Mouse (Mus musculus) forebrain, embryonic 16.5 days (tissue): ENCODE data around the gene Tmem169. TPM values are rescaled to one million over a fixed set of nuclear protein-coding genes. Genes with fewer than 3 reads are reported as not detected.

ENCODE experiments used
- ATAC-seq: fragments of 200-750 bp; cut with Nextera tagmentation; 2 replicates; pipeline ENCODE4 v1.8.0; 2017; ENCODE audit warnings: mild to moderate bottlenecking, moderate library complexity
- H3K27ac ChIP-seq: fragments of 300-500 bp; sonication (generic); 2 replicates; pipeline ENCODE4 v1.5.1; 2014; ENCODE audit warnings: low read length, control low read depth
- H3K27me3 ChIP-seq: fragments of 300-500 bp; sonication (generic); replicated peaks from 2 replicates; pipeline ENCODE4 v1.6.1; 2014; ENCODE audit warnings: low read length; ENCODE audit not compliant: control insufficient read depth, insufficient read depth
- H3K36me3 ChIP-seq: fragments of 300-500 bp; sonication (generic); 2 replicates; pipeline ENCODE4 v1.6.1; 2014; ENCODE audit not compliant: control insufficient read depth, insufficient read depth
- H3K4me1 ChIP-seq: fragments of 300-500 bp; sonication (generic); replicated peaks from 2 replicates; pipeline ENCODE4 v1.6.1; 2014; ENCODE audit warnings: low read length; ENCODE audit not compliant: control insufficient read depth, insufficient read depth
- H3K4me2 ChIP-seq: fragments of 300-500 bp; sonication (generic); 2 replicates; pipeline ENCODE4 v1.6.1; 2014; ENCODE audit warnings: mild to moderate bottlenecking, low read length, control low read depth
- H3K4me3 ChIP-seq: fragments of 300-500 bp; sonication (generic); replicated peaks from 2 replicates; pipeline ENCODE4 v1.5.1; 2014; ENCODE audit warnings: mild to moderate bottlenecking, low read length, control low read depth
- H3K9ac ChIP-seq: fragments of 300-500 bp; sonication (generic); replicated peaks from 2 replicates; pipeline ENCODE4 v1.6.1; 2014; ENCODE audit warnings: low read depth, low read length, control low read depth
- H3K9me3 ChIP-seq: fragments of 300-500 bp; sonication (generic); 2 replicates; pipeline ENCODE4 v1.6.1; 2016; ENCODE audit warnings: low read length; ENCODE audit not compliant: control insufficient read depth
- WGBS: fragments of 180-500 bp; shearing (Covaris S2); extraction: QIAGEN DNeasy Blood & Tissue Kit; methylation state at CpG from one replicate; pipeline ENCODE4 v1.1.7; 2014; 5-methylcytosine and 5-hydroxymethylcytosine counted together
- polyA plus RNA-seq: library from polyadenylated mRNA; unstranded; fragments of >200 nt; fragmentation: Nextera tagmentation; extraction: Ambion mirVana; gene quantifications from 2 replicates; pipeline ENCODE4 v1.2.1, GENCODE M21; 2015

Tmem169 gene
- polyA plus RNA-seq, 1 experiment from 2014 or later, result 39.8 TPM

DNA sequence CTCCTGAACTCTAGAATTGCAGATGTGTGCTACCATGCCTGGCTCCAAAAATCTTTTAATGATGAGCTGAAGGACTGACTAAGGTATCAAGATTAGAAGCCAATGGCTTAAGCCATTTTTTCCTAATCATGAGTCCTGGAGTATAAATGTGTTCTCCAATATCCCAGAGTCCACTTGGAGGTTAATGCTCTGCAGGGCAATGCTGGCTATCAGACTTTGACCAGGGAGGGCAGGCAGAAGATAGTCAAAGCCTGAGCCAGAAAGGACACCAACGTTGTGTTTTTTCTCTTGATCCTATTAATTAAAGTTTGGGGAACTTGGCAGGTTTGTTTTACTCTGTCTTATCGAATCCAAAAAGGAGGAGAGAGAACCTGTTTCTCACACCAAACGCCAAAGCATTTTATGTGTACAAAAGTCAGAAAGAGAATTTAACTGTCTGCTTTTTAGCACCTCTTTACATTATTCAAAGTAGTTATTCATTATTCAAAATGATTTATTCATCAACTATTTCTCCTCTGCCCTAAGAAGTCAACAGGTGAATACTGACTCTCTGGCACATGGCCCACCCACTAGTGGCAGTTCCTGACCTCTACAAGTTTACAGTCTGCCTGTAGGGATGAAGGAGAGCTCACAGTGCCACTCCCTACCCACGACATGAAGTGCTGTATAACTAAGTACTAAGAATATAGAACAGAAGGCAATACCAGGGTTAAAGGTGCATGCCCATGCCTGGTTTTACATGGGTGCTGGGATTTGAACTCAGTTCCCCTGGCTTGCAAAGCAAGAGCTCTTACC lies 9.9 kb downstream of the Tmem169 start:
- Histone ChIP-seq H3K4me3 (no peak overlapping the region), H3K27me3 (no peaks in the 10 kb centered on the region), H3K9me3 (no peaks in the 10 kb centered on the region), H3K9ac (no peak overlapping the region), H3K36me3 (peaks cover 10% of the 10 kb centered on the region; the same call in 1 of the 2 replicates), H3K27ac (no peak overlapping the region), H3K4me2 (no peak overlapping the region), H3K4me1 (no peaks in the 10 kb centered on the region)
- WGBS, result 75% methylated on average over 4 of the region's 4 CpGs
- ATAC-seq, result no peak

DNA sequence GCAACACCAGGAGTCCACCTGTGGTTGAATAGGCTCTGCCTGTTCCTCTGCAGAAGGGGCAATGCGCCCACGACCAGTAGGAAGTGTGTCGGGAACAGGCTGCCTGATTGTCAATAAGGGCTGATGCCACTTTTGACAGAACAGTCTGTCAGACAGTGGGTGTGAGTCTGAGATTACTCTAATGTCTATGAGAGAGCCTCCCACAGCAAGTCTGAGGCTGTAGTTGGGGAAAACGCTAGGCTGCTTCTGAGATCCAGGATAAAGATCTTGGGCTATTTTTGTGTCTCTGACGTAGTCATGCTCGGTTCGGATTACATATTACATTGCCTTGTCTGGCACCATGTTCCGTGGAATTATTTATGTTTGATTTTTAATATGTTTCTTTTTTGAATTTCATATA lies 11.6 kb downstream of the Tmem169 start:
- no peak overlapping the region for H3K27ac ChIP-seq
- H3K9me3 ChIP-seq, result no peaks in the 10 kb centered on the region
- 87% methylated on average over 8 of the region's 8 CpGs for WGBS

DNA sequence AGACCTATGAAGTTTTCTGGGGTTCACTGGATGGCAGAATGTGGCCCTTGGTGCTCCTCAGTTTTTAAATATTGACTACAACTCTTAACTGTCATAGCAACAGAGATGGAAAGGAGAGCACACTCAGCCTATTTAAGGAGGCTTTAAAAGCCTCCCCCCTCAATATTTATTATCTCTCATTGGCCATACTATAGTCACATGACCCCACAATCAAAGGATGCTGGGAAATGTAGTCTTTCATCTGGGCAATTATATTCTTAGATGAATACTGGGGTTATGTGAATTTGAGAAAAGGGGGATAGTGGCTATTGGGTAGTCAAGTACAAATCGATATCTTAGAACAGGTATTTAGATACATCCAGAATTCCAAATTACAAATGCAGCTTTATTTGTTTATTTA lies 17.7 kb downstream of the Tmem169 start:
- 91% methylated on average over 1 of the region's 1 CpGs for WGBS

More for the DNA sequence above, 11.6 kb downstream of the Tmem169 start:
- H3K4me1 ChIP-seq, result no peaks in the 10 kb centered on the region
- H3K27me3 ChIP-seq, result no peaks in the 10 kb centered on the region
- no peak overlapping the region for H3K4me3 ChIP-seq
- H3K4me2 ChIP-seq, result no peak overlapping the region
- ATAC-seq, result no peak
- no peak overlapping the region for H3K9ac ChIP-seq
- peaks cover 12% of the 10 kb centered on the region for H3K36me3 ChIP-seq

DNA sequence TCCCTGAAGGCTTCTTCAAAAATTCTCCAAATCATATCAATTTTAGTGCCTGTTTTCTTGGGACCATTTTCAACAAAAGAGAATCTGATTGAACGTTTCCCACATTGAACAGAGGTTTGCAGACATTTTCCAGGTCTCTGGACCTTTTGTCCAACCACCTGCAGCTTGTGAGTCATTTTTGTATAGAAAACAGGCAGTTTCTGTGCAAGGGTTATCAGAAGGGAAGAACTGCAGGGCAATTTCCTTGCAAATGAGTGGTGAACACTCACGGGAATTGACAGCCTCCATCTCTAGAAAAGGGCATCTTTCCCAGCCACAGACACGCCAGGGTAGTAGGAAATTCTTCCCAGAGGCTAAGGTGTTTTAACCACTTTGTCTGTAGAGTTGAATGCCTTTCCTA lies 22.1 kb downstream of the Tmem169 start:
- Histone ChIP-seq H3K9ac (peak overlapping the region; percentile 25), H3K4me2 (peak overlapping the region; percentile 70), H3K27me3 (no peaks in the 10 kb centered on the region), H3K36me3 (peaks cover 5% of the 10 kb centered on the region), H3K4me1 (peaks cover 13% of the 10 kb centered on the region), H3K4me3 (no peak overlapping the region), H3K9me3 (no peaks in the 10 kb centered on the region), H3K27ac (peak overlapping the region; percentile 31; the same call in 1 of the 2 replicates)
- WGBS, result 41% methylated on average over 3 of the region's 3 CpGs
- no peak for ATAC-seq

More for the DNA sequence above, 17.7 kb downstream of the Tmem169 start:
- Histone ChIP-seq H3K4me1 (0 out of 2 replicates have a peak, but pooled peaks cover 4% of the 10 kb centered on the region), H3K4me3 (no peak overlapping the region), H3K27ac (no peak overlapping the region), H3K4me2 (no peak overlapping the region), H3K27me3 (no peaks in the 10 kb centered on the region), H3K9ac (no peak overlapping the region), H3K36me3 (peaks cover 16% of the 10 kb centered on the region), H3K9me3 (no peaks in the 10 kb centered on the region)
- no peak for ATAC-seq

DNA sequence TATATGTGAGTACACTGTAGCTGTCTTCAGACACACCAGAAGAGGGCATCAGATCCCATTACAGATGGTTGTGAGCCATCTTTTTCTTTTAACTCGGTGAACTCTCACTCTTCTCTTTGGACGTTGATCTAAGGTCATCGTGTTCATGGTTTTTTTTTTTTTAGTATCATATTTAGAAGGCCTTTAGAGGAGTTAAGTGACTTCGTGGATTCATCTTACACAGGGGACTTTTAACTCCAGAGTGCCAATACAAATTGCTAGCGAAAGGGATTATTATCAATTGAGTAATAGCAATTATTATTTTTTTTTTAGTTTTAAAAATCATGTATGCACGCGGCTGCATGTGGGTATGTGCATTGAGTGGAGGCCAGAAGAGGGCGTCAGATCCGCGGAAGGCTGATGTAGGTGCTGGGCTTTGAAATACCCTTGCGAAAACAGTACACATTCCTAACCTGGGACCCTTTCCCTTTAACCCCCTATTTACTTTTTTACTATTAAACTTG lies 22.6 kb downstream of the Tmem169 start:
- Histone ChIP-seq H3K4me1 (peaks cover 13% of the 10 kb centered on the region), H3K27ac (peak overlapping the region; percentile 96), H3K4me2 (peak overlapping the region; percentile 70), H3K9me3 (no peaks in the 10 kb centered on the region), H3K4me3 (peak overlapping the region; percentile 58), H3K9ac (peak overlapping the region; percentile 76), H3K27me3 (no peaks in the 10 kb centered on the region), H3K36me3 (peaks cover under 1% of the 10 kb centered on the region; the same call in 1 of the 2 replicates)
- ATAC-seq, result peak; percentile 82
- 3% methylated on average over 11 of the region's 11 CpGs for WGBS

DNA sequence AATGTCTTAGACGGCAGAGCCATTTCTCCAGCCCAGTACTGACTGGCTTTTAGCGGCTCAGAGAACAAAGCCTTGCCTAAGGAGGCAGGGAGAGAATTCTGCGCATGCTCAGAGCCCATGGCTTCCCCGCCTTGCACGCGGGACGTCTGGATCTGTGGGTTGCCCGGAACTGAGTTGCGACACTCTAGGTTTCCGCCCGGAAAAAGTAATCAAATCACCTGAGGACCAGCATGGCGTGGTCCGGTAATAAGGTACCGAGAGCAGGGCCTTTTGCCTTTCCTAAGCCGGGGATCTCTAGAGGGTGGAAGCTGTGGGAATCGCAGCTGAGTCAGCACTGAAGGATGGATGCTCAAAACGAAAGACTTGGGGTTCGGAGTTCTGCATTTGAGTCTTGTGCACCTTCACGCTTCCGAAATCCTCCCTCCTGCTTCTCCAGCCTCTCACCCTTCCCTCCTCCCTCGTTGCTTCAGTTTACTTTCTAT lies 23.2 kb downstream of the Tmem169 start, which contains the start of gene Xrcc5:
Xrcc5 (plus strand) TSS at position 105 of the 482 bp plus-strand sequence.
- no peaks in the 10 kb centered on the region for H3K36me3 ChIP-seq
- H3K27me3 ChIP-seq, result no peaks in the 10 kb centered on the region
- H3K27ac ChIP-seq, result peak within 1 kb of the TSS; percentile 96
- peak within 1 kb of the TSS; percentile 76 for H3K9ac ChIP-seq
- 0% methylated on average over 21 of the region's 21 CpGs for WGBS
- peak; percentile 99 for ATAC-seq
- peaks cover 13% of the 10 kb centered on the region for H3K4me1 ChIP-seq
- H3K4me2 ChIP-seq, result peak within 1 kb of the TSS; percentile 70
- H3K9me3 ChIP-seq, result no peaks in the 10 kb centered on the region
- H3K4me3 ChIP-seq, result peak within 1 kb of the TSS; percentile 58

DNA sequence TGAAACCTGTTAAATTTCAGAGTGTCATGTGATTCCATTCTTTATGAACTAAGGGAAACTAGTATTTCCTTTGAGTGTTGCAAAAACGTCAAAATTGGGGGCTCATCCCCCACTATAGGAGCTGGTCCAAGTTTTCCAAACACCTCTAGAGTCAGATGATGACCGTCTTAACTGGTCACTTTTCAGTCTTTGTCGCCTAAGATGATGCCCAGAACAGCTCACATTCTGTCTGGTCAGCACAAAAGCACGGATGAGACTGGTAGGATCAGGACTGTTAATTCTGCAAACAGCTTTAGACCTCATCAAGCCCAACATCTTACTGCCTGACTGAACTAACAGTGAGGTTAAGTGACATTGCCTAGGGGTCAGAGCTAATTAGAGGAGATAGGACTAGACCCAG lies 24.8 kb downstream of the Tmem169 start:
- no peaks in the 10 kb centered on the region for H3K36me3 ChIP-seq
- no peak for ATAC-seq
- H3K9ac ChIP-seq, result no peak overlapping the region
- H3K9me3 ChIP-seq, result no peaks in the 10 kb centered on the region
- no peaks in the 10 kb centered on the region for H3K27me3 ChIP-seq
- WGBS, result 67% methylated on average over 4 of the region's 4 CpGs
- H3K4me3 ChIP-seq, result no peak overlapping the region
- H3K4me2 ChIP-seq, result no peak overlapping the region
- H3K4me1 ChIP-seq, result peaks cover 13% of the 10 kb centered on the region
- H3K27ac ChIP-seq, result no peak overlapping the region

DNA sequence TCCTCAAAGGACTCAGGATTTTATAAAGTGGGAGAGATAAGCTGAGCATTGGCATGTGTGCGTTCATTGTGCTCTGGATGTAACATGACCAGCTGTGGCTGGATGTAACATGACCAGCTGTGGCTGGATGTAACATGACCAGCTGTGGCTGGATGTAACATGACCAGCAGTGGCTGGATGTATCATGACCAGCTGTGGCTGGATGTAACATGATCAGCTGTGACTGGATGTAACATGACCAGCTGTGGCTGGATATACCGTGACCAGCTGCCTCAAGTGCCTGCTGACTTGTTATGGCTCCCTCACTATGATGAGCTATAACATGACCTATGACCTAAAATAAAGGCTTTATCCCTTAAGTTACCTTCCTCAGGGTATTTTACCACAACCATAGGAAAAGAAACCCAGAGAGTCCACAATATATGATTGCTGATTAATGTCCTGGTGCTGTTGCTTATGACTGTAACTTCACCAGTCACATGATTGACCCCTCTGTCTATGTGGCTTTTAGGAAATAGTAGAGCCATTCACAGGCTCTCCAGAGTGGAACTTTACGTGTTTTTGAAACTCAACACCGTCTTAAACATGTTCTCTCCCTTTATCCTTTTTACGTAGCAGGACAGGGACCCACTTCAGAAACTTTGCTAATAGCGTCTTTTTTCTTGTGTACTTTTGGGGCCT lies 25.7 kb downstream of the Tmem169 start:
- no peak overlapping the region for H3K27ac ChIP-seq
- WGBS, result 49% methylated on average over 6 of the region's 6 CpGs
- H3K27me3 ChIP-seq, result no peaks in the 10 kb centered on the region
- no peak overlapping the region for H3K4me3 ChIP-seq
- no peaks in the 10 kb centered on the region for H3K9me3 ChIP-seq
- H3K4me1 ChIP-seq, result peaks cover 13% of the 10 kb centered on the region
- no peak overlapping the region for H3K9ac ChIP-seq
- H3K36me3 ChIP-seq, result no peaks in the 10 kb centered on the region
- ATAC-seq, result no peak
- no peak overlapping the region for H3K4me2 ChIP-seq
